In the genomic region with DNA sequence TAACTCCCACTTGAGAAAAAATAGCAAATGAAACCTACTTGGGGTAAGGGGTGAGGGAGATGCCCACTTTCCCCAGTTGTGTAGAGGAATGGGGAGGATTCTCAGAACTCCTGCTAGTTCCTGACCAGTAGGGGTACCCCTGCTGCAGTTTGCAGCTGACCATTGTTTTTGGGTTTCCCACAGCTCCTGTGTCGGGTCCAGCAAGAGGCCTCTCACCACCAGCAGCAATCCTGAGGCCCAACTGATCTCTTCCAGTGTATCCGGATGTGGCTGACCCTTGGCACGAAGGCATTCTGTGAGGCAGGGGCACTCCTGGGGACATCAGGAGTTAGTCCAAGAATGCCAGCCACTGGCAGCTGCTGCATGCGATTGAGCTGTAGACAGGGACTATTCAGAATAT, we compare ENCODE assay signal across 9 mouse cellular contexts. TPM values are rescaled to one million over a fixed set of nuclear protein-coding genes. Genes with fewer than 3 reads are reported as not detected.
DNase-seq lines count a peak whose midpoint lies in the region; ATAC-seq and TF ChIP-seq lines count a peak whose summit lies in the region.
"Had no signal": no experiment of that assay in that cellular context is flagged by ENCODE, and none has a peak within 500 bp of the region (broad histone marks: within the 10 kb centered on the region; RNA-seq: fewer than 3 reads in every experiment).

No protein-coding gene starts in this region.

- H3K27ac ChIP-seq in forebrain, embryonic 10.5 days, result peak overlapping the region; percentile 91
- H3K27ac ChIP-seq in limb, embryonic 13.5 days, result peak overlapping the region; percentile 28; the same call in 1 of the 2 replicates
- H3K27ac ChIP-seq: liver, embryonic 15.5 days had no signal

- peak; percentile 90 for DNase-seq in heart, adult 11 months
- no peak for DNase-seq in heart, postnatal 4 days
- DNase-seq in forebrain, embryonic 10.5 days (ENCODE audit: extremely low spot score, low spot score), result no peak
- no peak for DNase-seq in right cerebral cortex, postnatal 36 days (ENCODE audit: low spot score in 2 of 2)
- no peak for DNase-seq in spleen, adult 18-20 months
- DNase-seq in layer of hippocampus, adult 9-10 months (ENCODE audit: low spot score), result no peak

- H3K36me3 ChIP-seq in E14TG2a.4 (ENCODE audit: insufficient read depth, low read length), result peaks cover 18% of the 10 kb centered on the region
- H3K36me3 ChIP-seq in forebrain, embryonic 10.5 days (replicated peaks), result peaks cover 19% of the 10 kb centered on the region
- H3K36me3 ChIP-seq in limb, embryonic 13.5 days, result peaks cover 19% of the 10 kb centered on the region

- H3K4me3 ChIP-seq in E14TG2a.4 (replicated peaks; ENCODE audit: low read length), result peak overlapping the region; percentile 85
- peak overlapping the region; percentile 60 for H3K4me3 ChIP-seq in forebrain, embryonic 10.5 days
- H3K4me3 ChIP-seq in limb, embryonic 13.5 days, result peak overlapping the region; percentile 57

- no peak for TF ChIP-seq CTCF in E14TG2a.4 (conservative IDR thresholded peaks at IDR 0.05; ENCODE audit: low read length)

- 31% methylated on average over 4 of the region's 4 CpGs for WGBS in forebrain, embryonic 10.5 days
- WGBS in limb, embryonic 13.5 days, result 52% methylated on average over 4 of the region's 4 CpGs

- H3K9ac ChIP-seq in limb, embryonic 13.5 days, result peak overlapping the region; percentile 48; the same call in 1 of the 2 replicates

- ATAC-seq in limb, embryonic 13.5 days (ENCODE audit: low FRiP score, low read depth), result no peak

- H3K9me3 ChIP-seq in E14TG2a.4 (ENCODE audit: low read length), result no peaks in the 10 kb centered on the region
- no peaks in the 10 kb centered on the region for H3K9me3 ChIP-seq in forebrain, embryonic 10.5 days
- no peaks in the 10 kb centered on the region for H3K9me3 ChIP-seq in limb, embryonic 13.5 days
- H3K9me3 ChIP-seq: liver, embryonic 15.5 days had no signal

- H3K27me3 ChIP-seq in E14TG2a.4 (ENCODE audit: insufficient read depth, low read length), result no peaks in the 10 kb centered on the region
- H3K27me3 ChIP-seq in forebrain, embryonic 10.5 days (ENCODE audit: poor library complexity, severe bottlenecking), result no peaks in the 10 kb centered on the region
- H3K27me3 ChIP-seq in limb, embryonic 13.5 days, result no peaks in the 10 kb centered on the region
- H3K27me3 ChIP-seq: liver, embryonic 15.5 days had no signal

- peaks cover 57% of the 10 kb centered on the region for H3K4me1 ChIP-seq in E14TG2a.4 (replicated peaks; ENCODE audit: low read depth, low read length)
- peaks cover 31% of the 10 kb centered on the region for H3K4me1 ChIP-seq in forebrain, embryonic 10.5 days
- peaks cover 22% of the 10 kb centered on the region for H3K4me1 ChIP-seq in limb, embryonic 13.5 days

- peak overlapping the region; percentile 69 for H3K4me2 ChIP-seq in limb, embryonic 13.5 days (replicated peaks)

RNA-seq across cellular contexts. Expression of gene B230217C12Rik, which starts 1.4 kb away (rescaled TPM):
- under 1 TPM; 0.77 to 0.79 TPM for total RNA-seq in heart, postnatal 4 days (2021)
- 13.3 and 15.9 TPM in 2 replicates for polyA plus RNA-seq in forebrain, embryonic 10.5 days (2016; fragmentation: Nextera tagmentation; extraction: Ambion mirVana)
- polyA plus RNA-seq in limb, embryonic 13.5 days (2015; fragmentation: Nextera tagmentation; extraction: Ambion mirVana), result 11.7 and 12.5 TPM in 2 replicates

RNA-seq across cellular contexts. Expression of gene Fbxo47, which starts 42.0 kb away (rescaled TPM):
- 1 to 10 TPM in 1 of 2 experiments, under 1 TPM in 1; 0.79 to 1.2 TPM for total RNA-seq in heart, postnatal 4 days (2021)
- 0.64 and 0.91 TPM in 2 replicates for polyA plus RNA-seq in forebrain, embryonic 10.5 days (2016; fragmentation: Nextera tagmentation; extraction: Ambion mirVana)
- polyA plus RNA-seq in limb, embryonic 13.5 days (2015; fragmentation: Nextera tagmentation; extraction: Ambion mirVana), result 0.37 and 0.63 TPM in 2 replicates

RNA-seq across cellular contexts. Expression of gene Lasp1, which starts 43.2 kb away (rescaled TPM):
- 10 to 100 TPM; 73.3 to 74.4 TPM for total RNA-seq in heart, postnatal 4 days (2021)
- polyA plus RNA-seq in forebrain, embryonic 10.5 days (2016; fragmentation: Nextera tagmentation; extraction: Ambion mirVana), result 85.5 and 87.3 TPM in 2 replicates
- polyA plus RNA-seq in limb, embryonic 13.5 days (2015; fragmentation: Nextera tagmentation; extraction: Ambion mirVana), result 128 and 138 TPM in 2 replicates

RNA-seq across cellular contexts. Expression of gene Rpl23, which starts 59.8 kb away (rescaled TPM):
- 100 to 1,000 TPM; 738 to 764 TPM for total RNA-seq in heart, postnatal 4 days (2021)
- 449 and 492 TPM in 2 replicates for polyA plus RNA-seq in forebrain, embryonic 10.5 days (2016; fragmentation: Nextera tagmentation; extraction: Ambion mirVana)
- 547 and 558 TPM in 2 replicates for polyA plus RNA-seq in limb, embryonic 13.5 days (2015; fragmentation: Nextera tagmentation; extraction: Ambion mirVana)
